Mouse (Mus musculus): ENCODE results near the gene Uaca. TPM values are rescaled to one million over a fixed set of nuclear protein-coding genes. Genes with fewer than 3 reads are reported as not detected.
A peak's percentile ranks its signal among the peaks of the same experiment; 100 is the strongest.

Uaca gene
- polyA plus RNA-seq, 1 experiment from 2014 or later: 16.9 TPM

DNA sequence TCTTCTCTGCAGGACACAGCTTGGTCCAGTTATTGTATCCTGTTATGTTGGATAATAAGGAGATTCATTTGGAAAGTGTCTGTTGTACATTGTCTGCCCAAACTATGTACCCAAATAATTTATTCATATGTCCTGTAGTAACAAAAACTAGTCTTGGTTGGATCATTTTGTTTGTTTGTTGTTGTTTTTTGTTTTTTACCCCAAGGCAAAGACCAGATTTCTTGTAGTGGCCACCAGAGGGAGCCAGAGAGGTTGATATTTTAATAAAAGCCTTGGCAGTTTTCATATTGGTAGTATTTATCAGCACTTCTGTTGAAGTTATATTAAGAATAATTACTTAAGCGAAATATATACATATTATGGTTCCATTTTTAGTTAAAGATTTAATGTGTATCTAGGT, 25.0 kb downstream of the Uaca start:
- Histone ChIP-seq H3K36me3 (no peaks in the 10 kb centered on the region), H3K4me2 (no peak overlapping the region), H3K27ac (replicated peaks) (no peak overlapping the region), H3K27me3 (replicated peaks) (no peaks in the 10 kb centered on the region), H3K4me3 (replicated peaks) (no peak overlapping the region), H3K4me1 (0 out of 2 replicates have a peak, but pooled peaks cover 3% of the 10 kb centered on the region), H3K9ac (replicated peaks) (no peak overlapping the region), H3K9me3 (replicated peaks) (no peaks in the 10 kb centered on the region)
- 17% methylated on average over 1 of the region's 1 CpGs for WGBS
- no peak for ATAC-seq (ENCODE audit: low FRiP score)

DNA sequence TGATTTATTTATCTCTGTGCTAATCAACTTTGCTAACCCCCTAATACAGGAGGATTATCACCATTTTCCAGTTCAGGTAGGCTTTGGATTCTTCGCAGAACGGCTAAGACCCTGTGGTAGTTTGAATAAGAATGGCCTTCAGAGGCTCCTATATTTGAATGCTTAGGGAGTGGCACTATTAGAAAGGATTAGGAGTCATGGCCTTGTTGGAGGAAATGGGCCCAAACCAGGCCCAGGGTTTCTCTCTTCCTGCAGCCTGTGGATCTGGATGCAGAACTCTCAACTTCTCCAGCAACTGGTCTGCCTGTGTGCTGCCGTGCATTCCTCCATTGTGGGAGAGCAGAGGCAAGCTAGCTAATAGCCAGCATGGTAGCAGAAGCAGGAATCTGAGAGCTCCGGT, 27.2 kb downstream of the Uaca start:
- H3K27me3 ChIP-seq (replicated peaks): no peaks in the 10 kb centered on the region
- H3K4me1 ChIP-seq: 0 out of 2 replicates have a peak, but pooled peaks cover 3% of the 10 kb centered on the region
- no peak overlapping the region for H3K4me2 ChIP-seq
- no peak overlapping the region for H3K27ac ChIP-seq (replicated peaks)
- H3K4me3 ChIP-seq (replicated peaks): no peak overlapping the region
- no peak overlapping the region for H3K9ac ChIP-seq (replicated peaks)
- no peaks in the 10 kb centered on the region for H3K9me3 ChIP-seq (replicated peaks)
- WGBS: 87% methylated on average over 4 of the region's 4 CpGs
- ATAC-seq (ENCODE audit: low FRiP score): no peak
- H3K36me3 ChIP-seq: no peaks in the 10 kb centered on the region

GRCm38 (mm10) chr9:60822681-60823080, 28.3 kb downstream of the Uaca start:
- H3K4me2 ChIP-seq: no peak overlapping the region
- no peaks in the 10 kb centered on the region for H3K36me3 ChIP-seq
- H3K4me3 ChIP-seq (replicated peaks): no peak overlapping the region
- H3K27ac ChIP-seq (replicated peaks): no peak overlapping the region
- 88% methylated on average over 6 of the region's 6 CpGs for WGBS
- no peaks in the 10 kb centered on the region for H3K4me1 ChIP-seq
- H3K9ac ChIP-seq (replicated peaks): no peak overlapping the region
- no peak for ATAC-seq (ENCODE audit: low FRiP score)
- no peaks in the 10 kb centered on the region for H3K27me3 ChIP-seq (replicated peaks)
- H3K9me3 ChIP-seq (replicated peaks): no peaks in the 10 kb centered on the region

GRCm38 (mm10) chr9:60825506-60825905, 31.2 kb downstream of the Uaca start:
- no peak for ATAC-seq (ENCODE audit: low FRiP score)
- no peak overlapping the region for H3K27ac ChIP-seq (replicated peaks)

GRCm38 (mm10) chr9:60826759-60827158, 32.4 kb downstream of the Uaca start:
- Histone ChIP-seq H3K27ac (replicated peaks) (no peak overlapping the region), H3K36me3 (no peaks in the 10 kb centered on the region), H3K4me3 (replicated peaks) (no peak overlapping the region), H3K4me2 (no peak overlapping the region), H3K27me3 (replicated peaks) (no peaks in the 10 kb centered on the region), H3K9me3 (replicated peaks) (no peaks in the 10 kb centered on the region), H3K9ac (replicated peaks) (no peak overlapping the region), H3K4me1 (no peaks in the 10 kb centered on the region)
- no peak for ATAC-seq (ENCODE audit: low FRiP score)
- 76% methylated on average over 7 of the region's 7 CpGs for WGBS

More at GRCm38 (mm10) chr9:60825506-60825905, 31.2 kb downstream of the Uaca start:
- no peaks in the 10 kb centered on the region for H3K27me3 ChIP-seq (replicated peaks)
- H3K4me1 ChIP-seq: no peaks in the 10 kb centered on the region
- no peak overlapping the region for H3K4me2 ChIP-seq
- no peak overlapping the region for H3K4me3 ChIP-seq (replicated peaks)
- 90% methylated on average over 7 of the region's 7 CpGs for WGBS
- H3K9me3 ChIP-seq (replicated peaks): no peaks in the 10 kb centered on the region
- no peaks in the 10 kb centered on the region for H3K36me3 ChIP-seq
- H3K9ac ChIP-seq (replicated peaks): no peak overlapping the region

DNA sequence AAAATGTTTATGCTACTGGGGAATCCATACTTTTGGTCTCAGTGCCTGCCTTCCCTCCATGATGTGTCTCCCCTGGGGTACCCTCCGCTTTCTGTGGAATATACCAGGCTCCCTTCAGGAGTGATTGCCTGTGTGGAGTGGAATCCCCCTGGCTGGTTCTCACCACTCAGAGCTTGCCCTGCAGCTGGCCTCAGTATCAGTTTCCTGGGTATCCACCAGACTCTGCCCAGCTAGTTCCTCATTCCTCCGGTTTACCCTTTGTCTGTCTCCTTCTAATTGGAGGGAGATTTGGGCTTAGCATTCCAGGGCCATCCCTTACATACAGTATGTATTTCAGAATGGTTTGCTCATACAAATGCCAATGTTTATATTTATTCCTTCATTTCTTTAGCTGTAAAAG, 33.9 kb downstream of the Uaca start:
- 82% methylated on average over 2 of the region's 2 CpGs for WGBS
- H3K4me2 ChIP-seq: no peak overlapping the region
- no peaks in the 10 kb centered on the region for H3K36me3 ChIP-seq
- H3K9me3 ChIP-seq (replicated peaks): no peaks in the 10 kb centered on the region
- H3K27me3 ChIP-seq (replicated peaks): no peaks in the 10 kb centered on the region
- ATAC-seq (ENCODE audit: low FRiP score): no peak
- no peak overlapping the region for H3K9ac ChIP-seq (replicated peaks)
- no peak overlapping the region for H3K27ac ChIP-seq (replicated peaks)
- H3K4me3 ChIP-seq (replicated peaks): no peak overlapping the region
- no peaks in the 10 kb centered on the region for H3K4me1 ChIP-seq

- no peak overlapping the region for H3K4me3 ChIP-seq (replicated peaks)
- WGBS: 59% methylated on average over 4 of the region's 4 CpGs
- H3K9me3 ChIP-seq (replicated peaks): no peaks in the 10 kb centered on the region
- H3K36me3 ChIP-seq: no peaks in the 10 kb centered on the region
- H3K4me2 ChIP-seq: no peak overlapping the region
- no peaks in the 10 kb centered on the region for H3K4me1 ChIP-seq
- H3K27ac ChIP-seq (replicated peaks): no peak overlapping the region
- ATAC-seq (ENCODE audit: low FRiP score): no peak
- no peaks in the 10 kb centered on the region for H3K27me3 ChIP-seq (replicated peaks)
- H3K9ac ChIP-seq (replicated peaks): no peak overlapping the region
These were observed 35.3 kb downstream of the Uaca start for GRCm38 (mm10) chr9:60829610-60830009.

GRCm38 (mm10) chr9:60830079-60830478, 35.7 kb downstream of the Uaca start:
- Histone ChIP-seq H3K9me3 (replicated peaks) (no peaks in the 10 kb centered on the region), H3K9ac (replicated peaks) (no peak overlapping the region), H3K4me2 (no peak overlapping the region), H3K27me3 (replicated peaks) (no peaks in the 10 kb centered on the region), H3K36me3 (no peaks in the 10 kb centered on the region), H3K27ac (replicated peaks) (no peak overlapping the region), H3K4me1 (no peaks in the 10 kb centered on the region), H3K4me3 (replicated peaks) (no peak overlapping the region)
- no peak for ATAC-seq (ENCODE audit: low FRiP score)
- 76% methylated on average over 3 of the region's 3 CpGs for WGBS

GRCm38 (mm10) chr9:60832233-60832632, 37.9 kb downstream of the Uaca start:
- no peak for ATAC-seq (ENCODE audit: low FRiP score)
- no peaks in the 10 kb centered on the region for H3K36me3 ChIP-seq
- H3K4me2 ChIP-seq: no peak overlapping the region
- no peak overlapping the region for H3K9ac ChIP-seq (replicated peaks)
- no peaks in the 10 kb centered on the region for H3K27me3 ChIP-seq (replicated peaks)
- peaks cover 5% of the 10 kb centered on the region for H3K4me1 ChIP-seq
- no peaks in the 10 kb centered on the region for H3K9me3 ChIP-seq (replicated peaks)
- WGBS: 95% methylated on average over 8 of the region's 8 CpGs
- H3K4me3 ChIP-seq (replicated peaks): no peak overlapping the region
- no peak overlapping the region for H3K27ac ChIP-seq (replicated peaks)

- 73% methylated on average over 5 of the region's 5 CpGs for WGBS
- H3K4me1 ChIP-seq: peaks cover 20% of the 10 kb centered on the region
- ATAC-seq (ENCODE audit: low FRiP score): no peak
These were observed 41.8 kb downstream of the Uaca start for GRCm38 (mm10) chr9:60836151-60836550.

DNA sequence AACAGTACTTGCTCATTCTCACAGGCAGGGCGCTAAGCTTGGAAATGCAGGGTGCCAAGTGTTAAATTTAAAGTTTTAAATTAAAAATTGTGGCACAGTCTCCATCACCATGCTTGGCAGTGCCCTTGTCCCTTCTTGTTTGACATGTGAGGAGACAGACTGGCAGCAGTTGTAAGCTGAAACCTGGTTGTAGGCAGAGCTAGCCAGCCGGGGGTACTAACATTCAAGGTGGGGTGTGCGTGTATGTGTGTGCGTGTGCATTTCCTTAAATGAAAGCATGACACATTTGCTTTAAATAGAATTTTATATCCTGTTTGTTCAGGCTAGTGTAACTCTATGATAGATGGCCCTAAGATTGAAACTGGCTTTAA, 42.7 kb downstream of the Uaca start:
- 62% methylated on average over 4 of the region's 4 CpGs for WGBS
- peak overlapping the region; percentile 49 for H3K4me2 ChIP-seq
- H3K27ac ChIP-seq (replicated peaks): peak overlapping the region; percentile 60; the same call in 1 of the 2 replicates
- no peak overlapping the region for H3K9ac ChIP-seq (replicated peaks)
- H3K27me3 ChIP-seq (replicated peaks): no peaks in the 10 kb centered on the region
- peaks cover 24% of the 10 kb centered on the region for H3K4me1 ChIP-seq
- no peaks in the 10 kb centered on the region for H3K36me3 ChIP-seq
- no peak for ATAC-seq (ENCODE audit: low FRiP score)
- no peak overlapping the region for H3K4me3 ChIP-seq (replicated peaks)
- H3K9me3 ChIP-seq (replicated peaks): no peaks in the 10 kb centered on the region

More at GRCm38 (mm10) chr9:60836151-60836550, 41.8 kb downstream of the Uaca start:
- Histone ChIP-seq H3K36me3 (no peaks in the 10 kb centered on the region), H3K27me3 (replicated peaks) (no peaks in the 10 kb centered on the region), H3K9ac (replicated peaks) (no peak overlapping the region), H3K9me3 (replicated peaks) (no peaks in the 10 kb centered on the region), H3K4me2 (no peak overlapping the region), H3K4me3 (replicated peaks) (no peak overlapping the region), H3K27ac (replicated peaks) (no peak overlapping the region)

DNA sequence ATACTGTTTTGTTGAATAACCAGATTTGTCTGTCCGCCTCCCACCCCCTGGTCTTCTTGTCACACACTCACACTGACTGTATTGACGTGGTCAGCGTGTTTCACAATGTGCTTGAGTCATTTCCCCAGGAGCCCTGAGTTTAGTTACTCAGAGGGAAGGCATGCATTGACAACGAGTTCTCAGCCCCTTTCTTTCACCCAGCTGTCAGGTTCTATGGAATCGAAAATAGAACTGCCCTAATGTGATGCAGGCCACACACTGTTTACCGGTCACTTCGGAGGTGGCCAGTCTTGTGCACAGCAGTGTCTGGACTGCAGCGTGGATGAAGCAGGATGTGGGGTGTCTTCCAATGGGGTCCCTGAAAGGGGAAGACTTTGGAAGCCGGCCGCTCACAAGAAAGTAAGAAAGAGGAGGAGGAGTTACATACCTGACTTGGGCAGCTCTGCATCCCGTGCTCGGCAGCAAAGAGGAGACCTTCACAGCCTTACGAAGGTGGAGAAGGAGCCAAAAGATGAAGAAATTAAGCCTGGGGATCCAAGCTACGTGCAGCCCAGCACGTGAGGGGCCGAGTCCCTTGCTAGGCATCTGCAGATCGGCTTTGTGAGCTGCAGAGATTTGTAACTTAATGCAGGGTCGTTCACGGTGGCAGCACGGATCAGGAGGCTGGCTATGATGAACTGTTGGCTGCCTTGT, 43.3 kb downstream of the Uaca start:
- peak overlapping the region; percentile 49 for H3K4me2 ChIP-seq
- H3K27me3 ChIP-seq (replicated peaks): no peaks in the 10 kb centered on the region
- ATAC-seq (ENCODE audit: low FRiP score): no peak
- peaks cover 24% of the 10 kb centered on the region for H3K4me1 ChIP-seq
- no peaks in the 10 kb centered on the region for H3K36me3 ChIP-seq
- H3K27ac ChIP-seq (replicated peaks): peak overlapping the region; percentile 60
- no peak overlapping the region for H3K9ac ChIP-seq (replicated peaks)
- no peaks in the 10 kb centered on the region for H3K9me3 ChIP-seq (replicated peaks)
- H3K4me3 ChIP-seq (replicated peaks): 0 out of 2 replicates have a peak overlapping the region, but pooled peaks have one; percentile 12
- WGBS: 13% methylated on average over 20 of the region's 20 CpGs

Data from neural tube, embryonic 15.5 days (tissue).